Mouse (Mus musculus): Measurements from ENCODE around the gene Secisbp2.

GRCm38 (mm10) chr13:51649740-51650139, 1.8 kb upstream of the Secisbp2 start:
- no peak for TF ChIP-seq CTCF (IDR thresholded peaks at IDR 0.05; ENCODE audit: control insufficient read depth, insufficient read depth, insufficient replicate concordance, low read depth, low read length)
- TF ChIP-seq POLR2A (IDR thresholded peaks at IDR 0.05; ENCODE audit: control insufficient read depth, low read depth, low read length), result no peak
